Mouse (Mus musculus) spleen, embryonic (tissue): ENCODE results near the gene Ubap1.

Source experiments
- CTCF ChIA-PET: fragments of 350-600 bp; sonication (Branson Sonifier 250); formaldehyde crosslinking; loops from one replicate; lab custom pipeline; 2022; lab: Charles Lee

Ubap1 gene

GRCm38 (mm10) chr4:41348584-41349198 is at the start of gene Ubap1:
Gene Ubap1, plus strand, starts transcription at chr4:41348996.
- CTCF ChIA-PET = no interaction called here

- CTCF ChIA-PET = interaction anchor here (0.6 kb wide), 1 partner anchor 434 kb away, joined by 4 read pairs; no protein-coding TSS in a partner anchor
These were observed 45.1 kb upstream of the Ubap1 start for GRCm38 (mm10) chr4:41303671-41304070.

GRCm38 (mm10) chr4:41304302-41304701 is 44.5 kb upstream of the Ubap1 start:
- CTCF ChIA-PET = interaction anchor here (0.7 to 1.0 kb wide), 2 partner anchors 56 to 61 kb away, joined by 3 to 4 read pairs; no protein-coding TSS in a partner anchor

GRCm38 (mm10) chr4:41307406-41307805 is 41.4 kb upstream of the Ubap1 start:
- CTCF ChIA-PET = interaction anchor here (0.7 kb wide), 1 partner anchor 30 kb away, joined by 4 read pairs; no protein-coding TSS in a partner anchor

- CTCF ChIA-PET = no interaction called here
These were observed 37.9 kb upstream of the Ubap1 start for GRCm38 (mm10) chr4:41310567-41311563.

GRCm38 (mm10) chr4:41313722-41314121 is 35.1 kb upstream of the Ubap1 start:
- CTCF ChIA-PET = no interaction called here

GRCm38 (mm10) chr4:41314141-41315129 is 34.4 kb upstream of the Ubap1 start, which contains the start of gene Dcaf12:
Gene Dcaf12, minus strand, starts transcription at chr4:41314889.
- CTCF ChIA-PET = no interaction called here

DNA sequence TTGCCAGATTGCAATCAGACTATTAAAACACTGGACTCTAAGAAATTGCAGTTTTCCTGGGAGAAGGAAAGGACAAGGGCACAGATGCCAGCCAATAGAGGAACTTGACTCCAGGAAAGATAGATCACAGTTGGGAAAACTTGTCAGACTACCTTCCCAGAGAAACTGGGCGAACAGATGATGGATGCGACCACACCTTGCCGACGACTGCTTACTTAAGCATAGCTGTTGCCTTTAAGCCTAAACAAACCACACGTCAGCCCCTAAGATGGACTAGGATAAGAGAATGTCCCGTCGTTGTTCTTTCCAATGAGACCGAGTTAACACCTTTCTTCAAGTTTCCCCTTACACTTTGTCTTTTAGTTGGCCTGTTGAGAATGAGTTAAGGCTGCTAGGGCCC is 33.6 kb upstream of the Ubap1 start:
- CTCF ChIA-PET = no interaction called here

- CTCF ChIA-PET = no interaction called here
These were observed 30.5 kb upstream of the Ubap1 start for GRCm38 (mm10) chr4:41318267-41318666.

DNA sequence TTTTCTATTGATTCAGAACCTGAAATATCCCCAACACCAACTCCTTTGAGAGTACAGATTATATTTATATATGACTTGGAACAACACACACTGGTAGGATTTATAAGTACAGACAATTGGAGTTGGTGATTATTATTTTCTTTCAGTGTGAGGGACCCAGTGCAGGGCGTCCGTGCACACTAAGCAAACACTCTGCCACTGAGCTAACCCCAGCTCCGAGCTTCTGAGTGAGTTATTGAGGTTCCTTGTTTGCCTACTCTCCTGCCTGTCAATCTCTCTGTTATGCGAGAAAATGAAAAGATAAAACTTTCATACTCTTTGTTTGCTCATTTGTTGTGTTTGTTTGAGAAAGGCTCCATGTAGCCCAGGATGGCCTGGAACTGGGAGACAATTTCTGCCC is 27.8 kb upstream of the Ubap1 start:
- CTCF ChIA-PET = no interaction called here

DNA sequence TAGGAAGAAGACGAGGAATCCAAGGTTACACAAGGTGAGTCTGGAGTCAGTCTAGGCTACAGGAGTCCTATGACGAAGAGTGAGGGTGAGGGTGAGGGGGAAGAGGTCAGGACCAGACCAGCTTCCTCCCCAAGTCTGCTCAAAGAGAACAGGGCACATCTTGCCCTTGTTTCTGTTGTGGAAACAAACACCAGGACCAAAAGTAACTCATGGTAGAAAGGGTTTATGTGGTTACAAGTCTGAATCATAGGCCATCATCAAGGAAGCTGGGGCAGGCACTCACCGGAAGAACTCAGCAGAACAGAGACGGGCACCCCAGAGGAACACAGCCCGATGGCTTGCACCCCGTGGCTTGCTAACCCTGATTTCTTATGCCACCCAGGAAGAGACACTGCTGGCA is 21.9 kb upstream of the Ubap1 start:
- CTCF ChIA-PET = no interaction called here

GRCm38 (mm10) chr4:41329481-41329880 is 19.3 kb upstream of the Ubap1 start:
- CTCF ChIA-PET = no interaction called here

- CTCF ChIA-PET = interaction anchor here (0.6 kb wide), 1 partner anchor 1662 kb away, joined by 23 read pairs; no protein-coding TSS in a partner anchor
These were observed 17.7 kb upstream of the Ubap1 start for GRCm38 (mm10) chr4:41331085-41331484.

DNA sequence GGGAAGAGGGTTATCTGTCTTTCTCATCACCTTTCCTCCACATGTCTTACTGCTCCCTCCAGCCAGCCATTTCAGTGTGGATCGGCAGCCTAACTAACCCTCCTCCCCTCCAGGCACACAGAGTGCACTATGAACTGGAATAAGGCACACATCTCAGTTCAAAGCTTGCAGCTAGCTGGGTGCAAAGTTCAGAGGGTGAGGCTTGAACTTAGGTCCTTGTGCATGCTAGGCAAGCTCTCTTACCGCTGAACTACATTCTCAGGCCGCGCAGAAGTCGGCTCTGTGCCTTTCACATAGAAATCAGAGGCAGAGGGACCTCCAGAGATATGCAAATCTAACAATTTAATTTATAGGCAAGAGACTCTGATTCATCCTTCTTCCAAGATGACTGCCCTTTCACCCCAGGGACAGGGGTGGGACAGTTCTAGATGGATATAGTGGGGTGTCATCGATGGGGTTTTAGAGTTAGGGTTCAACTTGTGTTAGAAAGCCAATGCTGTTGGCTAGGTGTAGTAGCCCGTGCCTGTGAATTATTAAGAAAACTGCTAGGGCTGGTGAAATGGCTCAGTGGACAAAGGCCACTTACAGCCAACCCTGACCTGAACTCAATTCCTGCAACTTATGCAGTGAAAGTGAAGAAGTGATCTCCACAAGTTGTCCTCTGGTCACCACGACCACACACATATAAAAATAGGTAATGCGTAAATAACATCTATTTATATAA is 16.9 kb upstream of the Ubap1 start:
- CTCF ChIA-PET = no interaction called here

GRCm38 (mm10) chr4:41336546-41336945 is 12.2 kb upstream of the Ubap1 start:
- CTCF ChIA-PET = no interaction called here

DNA sequence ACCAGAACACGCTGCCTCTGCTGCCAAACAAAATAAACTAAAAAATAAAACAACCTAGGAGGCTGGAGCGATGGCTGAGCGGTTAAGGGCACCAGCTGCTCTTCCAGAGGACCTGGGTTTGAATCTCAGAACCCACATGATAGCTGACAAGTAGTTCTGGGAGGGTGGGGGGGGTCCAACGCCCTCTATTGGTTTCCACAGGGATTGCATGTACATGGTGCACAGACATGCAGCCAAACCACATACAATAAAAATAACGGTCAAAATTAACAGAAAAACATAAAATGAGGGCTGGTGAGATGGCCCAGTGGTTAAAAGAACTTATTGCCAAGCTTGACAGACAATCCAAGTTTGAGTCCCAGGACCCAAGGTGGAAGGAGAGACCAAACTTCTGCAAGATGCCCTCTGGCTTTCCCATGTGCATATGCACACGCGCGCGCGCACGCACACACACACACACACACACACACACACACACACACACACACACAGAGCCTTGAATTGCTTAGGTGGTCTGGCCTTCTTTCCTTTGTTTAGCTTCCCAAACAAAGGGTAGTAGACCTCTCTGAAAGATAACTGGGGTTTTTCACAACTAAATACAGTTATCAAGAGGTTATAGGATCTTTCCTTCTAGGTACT is 7.8 kb upstream of the Ubap1 start:
- CTCF ChIA-PET = interaction anchor here (0.5 kb wide), 1 partner anchor 275 kb away, joined by 6 read pairs; no protein-coding TSS in a partner anchor

DNA sequence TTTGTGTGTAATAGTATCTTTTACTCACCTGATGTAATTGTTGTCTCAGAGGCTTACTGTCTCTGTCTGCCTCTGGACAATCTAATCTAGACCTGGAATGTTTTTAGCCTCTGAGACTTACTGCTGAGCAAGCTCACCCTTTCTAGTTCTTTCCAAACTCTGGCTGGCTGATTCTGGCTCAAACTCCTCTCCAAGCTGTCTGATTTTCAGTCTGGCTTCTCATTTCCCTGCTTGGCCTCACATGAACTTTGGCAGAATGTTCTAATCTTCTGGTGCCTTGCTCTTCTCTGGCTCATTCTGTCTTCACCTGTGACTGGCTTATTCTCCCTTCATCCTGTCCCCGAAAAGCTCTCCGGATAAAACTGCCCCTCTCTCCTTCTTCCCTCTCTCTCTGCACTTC is 2.8 kb upstream of the Ubap1 start:
- CTCF ChIA-PET = no interaction called here

GRCm38 (mm10) chr4:41347839-41348238 is 957 bp upstream of the Ubap1 start:
- CTCF ChIA-PET = interaction anchor here (0.6 to 0.8 kb wide), 3 partner anchors 45 to 214 kb away, joined by 4 to 6 read pairs (median 5); no protein-coding TSS in a partner anchor

DNA sequence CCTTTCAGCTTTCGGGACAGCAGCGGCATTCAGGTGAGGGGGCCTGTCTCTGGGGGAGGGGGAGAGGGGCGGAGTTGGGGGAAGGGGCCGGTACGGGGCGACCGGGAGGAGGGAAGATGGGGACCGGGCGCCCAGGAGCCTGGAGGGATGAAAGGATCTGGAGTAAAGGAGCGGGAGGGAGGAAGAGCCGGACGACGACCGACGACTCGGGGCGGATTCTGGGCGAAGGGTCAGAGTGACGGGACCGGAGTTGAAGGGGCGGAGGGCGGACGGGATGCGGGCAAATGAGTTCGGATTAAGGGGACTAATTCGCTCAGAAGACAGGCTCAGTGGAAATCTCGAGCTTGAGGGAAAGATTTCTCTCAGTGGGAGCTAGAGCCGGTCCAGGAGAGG is 399 bp downstream of the Ubap1 start:
- CTCF ChIA-PET = no interaction called here

DNA sequence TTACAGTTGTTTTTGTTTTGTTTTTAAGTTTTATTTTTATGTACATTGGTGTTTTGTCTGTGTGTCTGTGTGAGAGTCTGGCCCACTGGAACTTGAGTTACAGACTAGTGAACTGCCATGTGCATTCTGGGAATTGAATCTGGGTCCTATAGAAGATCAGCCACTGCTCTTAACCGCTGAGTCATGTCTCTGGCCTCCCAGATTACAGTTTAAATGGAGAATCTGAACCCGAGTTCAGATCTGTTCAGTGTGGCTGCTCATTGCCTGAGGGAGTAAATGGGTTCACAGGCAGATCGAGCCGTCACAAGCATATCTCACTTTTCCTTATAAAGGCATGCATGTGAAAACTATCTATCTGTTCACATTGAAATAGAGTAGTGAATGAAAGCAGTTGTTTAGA is 4.0 kb downstream of the Ubap1 start:
- CTCF ChIA-PET = no interaction called here
